Mouse (Mus musculus) hindlimb bud, embryonic 11.5 days (tissue): ENCODE measurements around the gene Prmt9.

Experiments
- DNase-seq: peaks from one replicate; pipeline ENCODE4 v3.0.0-alpha.2; 2012; ENCODE audit warnings: low read depth, low spot score; ENCODE audit errors: extremely low spot score

The Prmt9 gene

DNA sequence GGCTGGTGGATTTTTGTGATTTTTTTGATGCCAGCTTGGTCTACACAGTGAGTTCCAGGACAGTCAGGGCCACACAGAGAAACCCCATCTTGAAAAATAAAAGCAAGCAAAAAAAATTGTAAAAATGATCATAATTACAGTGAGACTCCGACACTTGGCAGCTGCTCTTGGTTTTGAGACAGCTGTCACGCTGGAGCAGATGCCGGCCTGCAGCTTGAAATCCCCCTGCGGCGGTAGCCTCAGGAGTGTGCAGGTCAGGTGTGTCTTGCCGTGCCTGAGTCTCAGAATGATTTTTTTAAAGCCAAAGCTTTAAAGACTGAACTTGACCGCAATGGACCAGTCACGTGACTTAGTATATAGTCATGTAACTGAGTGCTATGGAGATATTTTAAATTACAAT lies 23.1 kb upstream of the Prmt9 start:
- DNase-seq, result no peak

DNA sequence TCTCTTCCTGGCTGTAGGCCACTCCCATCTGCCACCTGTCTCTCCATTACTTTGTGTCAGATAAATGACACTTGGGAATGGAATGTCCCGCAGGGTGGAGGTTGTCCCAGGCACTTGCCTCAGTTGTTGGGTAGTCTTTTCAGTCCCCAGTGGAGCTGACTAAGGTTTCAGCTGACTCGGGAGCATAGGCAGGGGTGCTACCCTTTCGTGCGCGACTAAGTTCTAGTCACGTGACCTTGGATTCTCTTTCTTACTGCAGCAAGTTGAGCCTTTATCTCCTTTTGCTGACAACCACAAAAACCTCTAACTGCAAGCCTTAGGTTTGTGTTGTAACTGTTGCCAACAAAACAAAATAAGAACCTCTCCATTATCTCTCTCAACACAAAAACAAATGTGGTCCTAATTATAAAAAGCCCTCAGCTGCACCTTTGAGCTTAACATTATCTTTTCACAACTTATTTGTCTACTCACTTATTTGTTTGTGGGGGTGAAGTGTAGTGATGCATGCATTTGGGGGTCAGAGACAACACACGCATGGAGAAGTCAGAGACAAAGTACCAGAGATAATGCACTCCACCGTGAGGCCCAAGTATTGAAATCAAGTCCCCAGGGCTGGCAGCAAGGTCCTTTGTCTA lies 14.7 kb upstream of the Prmt9 start:
- DNase-seq, result no peak

DNA sequence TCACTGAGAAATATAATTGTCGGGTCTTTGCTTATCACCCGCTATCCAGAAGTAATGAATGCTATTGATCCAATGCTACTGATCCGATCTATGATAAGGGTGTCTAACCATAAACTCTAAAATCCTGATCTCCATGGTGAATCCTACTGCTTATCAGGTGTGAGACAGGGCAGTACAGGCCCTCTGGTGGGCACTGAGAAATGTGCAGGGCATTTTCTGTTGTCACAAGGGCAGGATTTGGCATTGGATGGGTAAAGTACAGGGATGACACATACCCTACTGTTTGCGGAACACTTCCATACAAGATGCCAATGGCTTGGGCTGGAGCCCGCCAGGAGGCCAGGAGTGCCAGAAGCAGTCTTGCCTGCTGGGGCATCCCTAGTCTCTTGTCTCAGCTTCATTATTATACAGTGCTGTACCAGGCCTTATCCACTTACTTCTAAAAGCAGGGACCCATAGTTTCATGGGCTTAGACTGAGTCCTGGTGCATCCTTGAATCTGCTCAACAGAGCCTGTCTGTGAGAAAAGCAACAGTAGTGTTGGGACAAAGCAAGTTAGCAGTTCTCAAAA lies 14.1 kb upstream of the Prmt9 start:
- DNase-seq, result no peak

- no peak for DNase-seq
Measured at GRCm38 (mm10) chr8:77536821-77537220, 12.4 kb upstream of the Prmt9 start.

- no peak for DNase-seq
Measured at GRCm38 (mm10) chr8:77538256-77538655, 10.9 kb upstream of the Prmt9 start.

DNA sequence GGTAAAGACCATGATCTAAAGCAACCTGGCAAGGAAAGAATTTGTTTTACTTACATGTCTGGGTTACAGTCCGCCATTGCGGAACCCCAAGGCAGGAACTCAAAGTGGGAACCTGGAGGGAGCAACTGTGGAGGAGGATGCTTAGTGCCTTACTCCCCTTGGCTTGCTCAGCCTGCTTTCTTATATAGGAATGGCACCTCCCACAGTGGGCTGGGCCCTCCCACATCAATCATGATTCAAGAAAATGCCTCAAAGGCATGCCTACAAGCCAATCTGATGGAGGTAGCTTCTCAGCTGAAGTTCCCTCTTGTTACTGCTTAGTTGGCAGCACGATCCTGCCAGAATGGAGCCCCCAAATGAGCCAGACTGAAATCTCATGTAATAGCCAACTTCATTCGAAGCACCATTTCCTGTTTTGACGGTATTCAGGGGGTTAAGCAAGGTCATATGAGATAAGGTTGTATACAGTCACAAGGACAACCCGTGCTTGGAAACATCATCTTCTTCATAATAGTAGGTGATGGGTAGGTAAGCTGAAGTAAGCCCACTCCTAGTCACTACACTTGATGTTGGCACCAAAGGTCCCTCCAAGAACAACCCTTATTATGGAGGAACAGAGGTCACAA lies 5.9 kb upstream of the Prmt9 start:
- no peak for DNase-seq

- no peak for DNase-seq
Measured at GRCm38 (mm10) chr8:77544428-77544827, 4.8 kb upstream of the Prmt9 start.

- no peak for DNase-seq
Measured at GRCm38 (mm10) chr8:77545616-77546015, 3.6 kb upstream of the Prmt9 start.

GRCm38 (mm10) chr8:77549881-77550580 lies 834 bp downstream of the Prmt9 start:
- DNase-seq, result no peak

- DNase-seq, result no peak
Measured at GRCm38 (mm10) chr8:77552491-77552890, 3.3 kb downstream of the Prmt9 start.

GRCm38 (mm10) chr8:77561441-77561840 lies 12.2 kb downstream of the Prmt9 start:
- no peak for DNase-seq

GRCm38 (mm10) chr8:77574229-77574628 lies 25.0 kb downstream of the Prmt9 start:
- DNase-seq, result no peak

GRCm38 (mm10) chr8:77577674-77578073 lies 28.5 kb downstream of the Prmt9 start:
- DNase-seq, result no peak

DNA sequence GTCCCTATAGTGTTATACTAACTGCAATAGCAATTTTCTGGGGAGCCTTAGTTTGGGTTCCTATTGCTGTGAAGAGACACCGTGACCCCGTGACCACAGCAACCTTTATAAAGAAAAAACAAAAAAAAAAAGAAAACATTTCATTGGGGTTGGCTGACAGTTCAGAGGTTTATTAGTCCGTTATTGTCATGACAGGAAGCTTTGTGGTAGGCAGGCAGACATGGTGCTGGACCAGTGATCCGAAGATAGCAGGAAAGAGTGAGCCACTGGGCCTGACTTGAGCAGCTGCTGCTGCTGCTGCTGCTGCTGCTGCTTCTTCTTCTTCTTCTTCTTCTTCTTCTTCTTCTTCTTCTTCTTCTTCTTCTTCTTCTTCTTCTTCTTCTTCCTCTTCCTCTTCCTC lies 35.0 kb downstream of the Prmt9 start:
- DNase-seq, result no peak

DNA sequence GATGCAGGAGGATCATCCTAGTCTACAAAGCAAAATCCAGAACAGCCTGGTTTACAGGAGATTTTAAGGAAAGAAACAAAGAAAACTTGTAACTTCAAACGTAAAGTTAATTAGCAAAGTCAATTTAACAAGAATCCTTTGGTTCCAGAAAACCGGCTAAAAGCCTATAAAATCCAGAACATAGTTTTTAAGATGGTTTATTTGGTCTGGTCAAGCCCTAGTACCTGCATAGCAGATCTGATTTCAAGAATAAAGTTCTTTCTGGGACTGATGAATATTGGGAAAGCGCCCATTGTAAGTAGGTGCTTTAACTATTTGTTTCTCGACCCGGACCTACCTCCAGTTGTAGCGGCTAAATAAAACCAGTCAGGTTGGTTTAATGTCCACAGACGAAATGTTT lies 60.4 kb downstream of the Prmt9 start:
- no peak for DNase-seq

- peak; percentile 96 for DNase-seq
Measured at GRCm38 (mm10) chr8:77610374-77610969, 61.3 kb downstream of the Prmt9 start, which contains the start of gene Tmem184c. Tmem184c (minus strand) TSS chr8:77610698.

DNA sequence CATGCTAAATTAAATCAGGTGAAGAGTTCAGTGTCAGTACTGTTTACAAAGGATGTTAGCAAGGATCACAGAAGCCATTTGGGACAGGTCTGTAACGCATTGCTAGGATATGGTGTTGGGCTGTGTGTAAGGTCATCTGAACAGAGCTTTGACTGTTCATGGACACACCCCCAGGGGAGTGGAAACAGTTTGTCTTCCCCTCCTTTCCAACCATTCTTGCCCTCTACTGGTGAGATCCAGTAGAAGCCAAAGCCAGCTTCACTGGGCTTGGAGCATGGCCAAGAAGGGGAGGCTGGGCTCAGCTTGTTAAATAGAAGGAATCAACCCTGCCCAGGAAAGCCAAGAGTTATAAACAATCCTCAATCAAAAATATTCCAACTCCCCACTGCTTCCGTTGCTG lies 68.7 kb downstream of the Prmt9 start:
- DNase-seq, result no peak

DNA sequence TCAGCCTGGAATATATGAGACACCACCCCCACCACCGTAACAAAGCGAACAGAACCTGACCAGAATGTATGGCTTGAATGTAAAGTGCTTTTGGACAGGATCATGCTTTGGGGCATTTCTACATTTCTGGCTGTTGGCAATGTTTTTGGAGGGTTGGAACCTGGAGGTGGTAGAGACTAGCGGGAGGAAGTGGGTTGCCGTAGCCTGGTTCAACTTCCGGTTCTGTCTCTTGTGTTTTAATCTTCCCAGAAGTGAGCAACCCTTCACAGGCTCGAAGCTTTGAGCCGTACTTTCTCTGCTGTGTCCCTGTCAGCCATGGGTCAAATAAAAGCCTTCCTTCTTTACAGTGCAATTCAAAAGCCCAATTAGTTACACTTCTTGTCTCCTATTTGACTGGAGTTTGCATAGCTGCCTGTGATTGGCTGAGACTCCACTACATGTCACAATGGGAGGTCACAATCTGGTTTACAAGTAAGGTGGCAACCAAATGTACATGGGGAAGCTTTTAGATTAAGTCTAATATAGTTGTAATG lies 74.5 kb downstream of the Prmt9 start:
- DNase-seq, result no peak

DNA sequence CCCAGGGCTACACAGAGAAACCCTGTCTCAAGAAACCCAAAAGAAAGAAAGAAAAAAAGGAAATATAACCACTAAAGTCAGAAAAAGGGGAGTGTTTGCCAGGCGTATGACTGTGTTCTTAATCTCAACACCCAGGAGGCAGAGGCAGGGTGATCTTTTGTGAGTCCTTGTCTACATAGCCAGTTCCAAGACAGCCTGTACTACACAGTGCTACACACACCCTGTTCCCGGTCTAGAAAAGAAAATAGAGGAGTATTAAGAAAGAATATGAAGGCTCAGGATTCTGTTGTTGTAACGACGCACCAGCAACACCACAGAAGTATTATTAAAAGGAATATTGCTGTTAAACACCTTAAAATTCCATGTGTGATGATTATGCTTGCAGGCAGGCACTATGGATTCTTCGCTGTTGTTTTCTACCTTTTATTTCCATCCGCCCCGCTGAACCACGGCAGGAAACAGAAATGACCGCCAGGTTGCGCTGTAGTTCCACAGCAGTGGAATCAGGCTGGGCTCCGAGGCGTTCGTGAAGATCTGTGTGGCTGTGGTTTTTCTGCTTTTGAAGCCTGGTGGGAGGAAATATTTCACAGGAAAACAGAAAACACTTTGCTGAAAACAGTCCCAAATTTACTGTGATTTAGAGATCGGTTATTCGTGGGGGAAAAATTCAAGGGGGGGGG lies 80.8 kb downstream of the Prmt9 start:
- DNase-seq, result peak; percentile 75

DNA sequence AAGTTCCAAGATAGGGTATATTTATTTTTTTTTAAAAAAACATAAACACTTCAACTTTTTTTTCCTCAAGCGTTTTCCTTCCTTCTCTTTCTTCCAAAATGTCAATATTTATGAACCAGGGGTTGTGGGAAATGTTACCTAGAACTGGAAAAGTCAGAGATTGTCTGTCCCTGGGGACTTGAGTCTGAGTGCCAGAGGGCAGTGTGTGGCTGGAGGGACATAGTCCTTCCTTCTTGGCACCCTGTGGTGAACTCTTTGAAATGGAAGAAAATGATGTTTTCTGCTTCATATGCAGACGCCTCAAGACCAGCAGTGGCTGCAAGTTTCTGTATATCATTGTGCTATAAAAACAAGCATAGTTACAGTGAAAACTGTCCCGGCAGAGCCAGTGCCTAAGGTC lies 81.5 kb downstream of the Prmt9 start:
- no peak for DNase-seq
